Mouse (Mus musculus): ENCODE data around the gene Glyat. TPM values are rescaled to one million over a fixed set of nuclear protein-coding genes. Genes with fewer than 3 reads are reported as not detected.

Glyat gene
- polyA plus RNA-seq, 1 experiment from 2014 or later: not detected

DNA sequence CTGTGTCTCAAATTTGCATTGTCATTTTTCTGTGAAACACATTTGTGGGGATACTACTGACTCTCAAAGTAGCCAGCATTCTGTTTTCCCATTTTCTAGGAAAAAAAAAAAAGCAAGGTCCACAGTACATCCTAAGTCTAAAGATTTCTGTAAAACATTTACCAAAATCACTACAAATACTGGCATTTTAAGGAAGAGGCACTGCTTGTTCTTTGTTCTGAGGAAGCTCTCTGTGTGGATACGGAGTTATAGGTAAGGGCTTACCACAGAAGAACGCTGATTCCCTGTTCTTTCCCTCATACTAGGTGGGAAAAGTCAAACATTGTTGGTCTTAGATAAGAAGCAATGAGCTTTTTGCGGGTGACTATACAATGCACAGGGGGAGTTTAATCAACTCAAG is 62.5 kb downstream of the Glyat start, which contains the start of gene Keg1:
Keg1 (plus strand) TSS at position 197 of the 400 bp plus-strand sequence.
- no peak for ATAC-seq
- WGBS: 83% methylated on average over 3 of the region's 3 CpGs
- H3K27ac ChIP-seq: no peak within 1 kb of the TSS
- H3K27me3 ChIP-seq: no peaks in the 10 kb centered on the region
- H3K9me3 ChIP-seq (replicated peaks): no peaks in the 10 kb centered on the region
- no peaks in the 10 kb centered on the region for H3K4me1 ChIP-seq
- H3K9ac ChIP-seq: no peak within 1 kb of the TSS
- no peaks in the 10 kb centered on the region for H3K36me3 ChIP-seq (ENCODE audit: poor library complexity, severe bottlenecking)
- H3K4me3 ChIP-seq: no peak within 1 kb of the TSS
- no peak within 1 kb of the TSS for H3K4me2 ChIP-seq

DNA sequence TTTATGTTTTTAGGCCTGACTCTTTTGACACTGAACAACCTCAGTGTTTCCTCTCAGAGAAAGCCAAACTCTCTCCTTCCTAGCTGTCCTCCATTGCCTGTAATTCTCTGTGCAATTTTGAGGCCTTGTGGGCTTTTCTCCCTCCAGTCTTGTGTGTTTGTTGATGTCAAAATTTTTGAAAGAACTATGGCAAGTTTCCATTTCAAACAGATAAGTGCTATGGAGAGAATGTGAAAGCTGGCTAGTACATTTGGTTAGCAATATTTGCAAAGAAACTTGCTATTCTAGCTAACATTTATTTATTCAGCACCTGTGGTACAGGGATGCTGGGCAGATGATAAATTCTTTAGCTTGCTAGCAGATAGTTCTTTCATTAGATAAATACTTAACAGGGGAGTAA is 63.1 kb downstream of the Glyat start:
- H3K9me3 ChIP-seq (replicated peaks): no peaks in the 10 kb centered on the region
- H3K36me3 ChIP-seq (ENCODE audit: poor library complexity, severe bottlenecking): no peaks in the 10 kb centered on the region

More for the DNA sequence above, 63.1 kb downstream of the Glyat start:
- H3K4me3 ChIP-seq: no peak overlapping the region
- H3K9ac ChIP-seq: no peak overlapping the region
- no peaks in the 10 kb centered on the region for H3K27me3 ChIP-seq
- H3K4me2 ChIP-seq: no peak overlapping the region
- H3K27ac ChIP-seq: no peak overlapping the region
- no peaks in the 10 kb centered on the region for H3K4me1 ChIP-seq
- no peak for ATAC-seq

Other genes with a start within 250 kb of the Glyat start
- gene Olfr1440, start 246.0 kb upstream of the Glyat start, polyA plus RNA-seq (2015; fragmentation: Nextera tagmentation; extraction: Ambion mirVana): not detected in 2 replicates
- not detected in 2 replicates for gene Olfr1441, start 215.9 kb upstream of the Glyat start, polyA plus RNA-seq (2015; fragmentation: Nextera tagmentation; extraction: Ambion mirVana)
- gene Pfpl, start 205.4 kb upstream of the Glyat start, polyA plus RNA-seq (2015; fragmentation: Nextera tagmentation; extraction: Ambion mirVana): not detected in 2 replicates
- 0.30 and 0.48 TPM in 2 replicates for gene Mpeg1, start 172.5 kb upstream of the Glyat start, polyA plus RNA-seq (2015; fragmentation: Nextera tagmentation; extraction: Ambion mirVana)
- gene Dtx4, start 131.9 kb upstream of the Glyat start, polyA plus RNA-seq (2015; fragmentation: Nextera tagmentation; extraction: Ambion mirVana): 16.9 and 20.0 TPM in 2 replicates
- gene Fam111a, start 87.6 kb upstream of the Glyat start, polyA plus RNA-seq (2015; fragmentation: Nextera tagmentation; extraction: Ambion mirVana): 12.4 and 13.4 TPM in 2 replicates
- not detected in 2 replicates for gene Gm4952, start 33.3 kb upstream of the Glyat start, polyA plus RNA-seq (2015; fragmentation: Nextera tagmentation; extraction: Ambion mirVana)
- gene Olfr1442, start 37.1 kb downstream of the Glyat start, polyA plus RNA-seq (2015; fragmentation: Nextera tagmentation; extraction: Ambion mirVana): not detected in 2 replicates
- not detected in 2 replicates for gene Olfr1443, start 44.8 kb downstream of the Glyat start, polyA plus RNA-seq (2015; fragmentation: Nextera tagmentation; extraction: Ambion mirVana)
- gene Keg1, start 62.5 kb downstream of the Glyat start, polyA plus RNA-seq (2015; fragmentation: Nextera tagmentation; extraction: Ambion mirVana): not detected in 2 replicates
- 1.9 and 2.3 TPM in 2 replicates for gene Cntf, start 132.3 kb downstream of the Glyat start, polyA plus RNA-seq (2015; fragmentation: Nextera tagmentation; extraction: Ambion mirVana)
- 16.3 and 16.8 TPM in 2 replicates for gene Zfp91, start 162.8 kb downstream of the Glyat start, polyA plus RNA-seq (2015; fragmentation: Nextera tagmentation; extraction: Ambion mirVana)
- 0.74 and 0.94 TPM in 2 replicates for gene Lpxn, start 162.9 kb downstream of the Glyat start, polyA plus RNA-seq (2015; fragmentation: Nextera tagmentation; extraction: Ambion mirVana)
- gene Gm5244, start 213.4 kb downstream of the Glyat start, polyA plus RNA-seq (2015; fragmentation: Nextera tagmentation; extraction: Ambion mirVana): not detected in 2 replicates
- gene Olfr1444, start 224.0 kb downstream of the Glyat start, polyA plus RNA-seq (2015; fragmentation: Nextera tagmentation; extraction: Ambion mirVana): not detected in 2 replicates